Mouse (Mus musculus): Measurements from ENCODE around the gene Arfgef2. TPM values are rescaled to one million over a fixed set of nuclear protein-coding genes. Genes with fewer than 3 reads are reported as not detected.

Arfgef2 gene
- polyA plus RNA-seq, 1 experiment from 2014 or later, result 4.6 TPM

DNA sequence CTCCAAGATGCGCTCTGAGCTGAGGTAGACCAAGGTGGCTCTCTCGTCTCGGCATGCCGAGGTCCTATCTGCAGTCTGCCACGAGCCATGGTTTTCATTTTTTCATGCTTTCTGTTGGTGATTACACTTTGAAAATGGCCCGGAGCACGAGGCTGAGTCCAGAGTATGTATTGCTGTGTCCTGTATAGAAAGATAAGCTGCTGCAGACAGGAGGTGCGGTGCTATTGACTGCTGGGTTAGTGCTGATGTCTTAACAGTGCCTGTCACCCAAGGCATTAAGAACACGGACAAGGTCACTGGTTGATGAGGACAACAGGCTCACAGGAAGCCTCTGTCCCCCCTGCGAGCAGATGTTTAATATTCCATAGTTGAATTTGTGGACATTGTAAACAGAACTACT, 65.5 kb downstream of the Arfgef2 start:
- no peaks in the 10 kb centered on the region for H3K4me1 ChIP-seq (replicated peaks)
- no peak for ATAC-seq (ENCODE audit: low FRiP score, low read depth)

DNA sequence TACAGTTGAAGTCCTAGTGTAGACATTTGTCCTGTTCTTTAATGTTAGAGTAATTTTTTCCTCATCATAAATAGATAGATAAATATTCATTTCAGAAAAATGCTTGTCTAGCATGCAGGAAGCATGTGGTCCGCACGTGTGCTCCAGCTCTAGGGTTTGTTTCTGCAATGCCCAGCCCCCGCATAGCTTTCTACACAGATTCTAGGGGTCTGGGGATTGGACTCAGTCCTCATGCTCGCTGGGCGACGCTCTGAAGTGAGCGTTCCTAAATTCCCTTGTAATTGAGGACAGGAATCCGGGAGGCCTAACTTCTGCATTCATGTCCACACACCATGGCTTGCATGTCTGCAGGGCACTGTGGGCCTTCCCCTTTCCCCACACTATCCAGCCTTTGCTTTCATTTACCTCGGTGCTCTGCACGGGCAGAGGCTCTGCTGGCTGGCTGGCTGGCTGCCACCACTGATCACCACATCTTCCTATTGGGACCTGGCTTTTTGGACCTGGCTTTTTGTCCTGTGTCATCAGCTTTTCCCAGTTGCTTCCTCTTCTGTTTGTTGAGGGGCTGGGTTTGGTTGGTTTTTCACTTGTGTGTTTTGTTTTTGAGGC, 69.4 kb downstream of the Arfgef2 start:
- Histone ChIP-seq H3K9ac (no peak overlapping the region), H3K27me3 (no peaks in the 10 kb centered on the region), H3K27ac (replicated peaks) (no peak overlapping the region), H3K4me2 (no peak overlapping the region), H3K4me3 (no peak overlapping the region), H3K9me3 (no peaks in the 10 kb centered on the region), H3K4me1 (replicated peaks) (no peaks in the 10 kb centered on the region), H3K36me3 (peaks cover 55% of the 10 kb centered on the region)
- 74% methylated on average over 10 of the region's 10 CpGs for WGBS
- ATAC-seq (ENCODE audit: low FRiP score, low read depth), result no peak

More for the DNA sequence above, 65.5 kb downstream of the Arfgef2 start:
- Histone ChIP-seq H3K9ac (no peak overlapping the region), H3K9me3 (no peaks in the 10 kb centered on the region), H3K4me2 (no peak overlapping the region), H3K36me3 (peaks cover 65% of the 10 kb centered on the region), H3K4me3 (no peak overlapping the region), H3K27me3 (no peaks in the 10 kb centered on the region), H3K27ac (replicated peaks) (no peak overlapping the region)
- 89% methylated on average over 10 of the region's 10 CpGs for WGBS

DNA sequence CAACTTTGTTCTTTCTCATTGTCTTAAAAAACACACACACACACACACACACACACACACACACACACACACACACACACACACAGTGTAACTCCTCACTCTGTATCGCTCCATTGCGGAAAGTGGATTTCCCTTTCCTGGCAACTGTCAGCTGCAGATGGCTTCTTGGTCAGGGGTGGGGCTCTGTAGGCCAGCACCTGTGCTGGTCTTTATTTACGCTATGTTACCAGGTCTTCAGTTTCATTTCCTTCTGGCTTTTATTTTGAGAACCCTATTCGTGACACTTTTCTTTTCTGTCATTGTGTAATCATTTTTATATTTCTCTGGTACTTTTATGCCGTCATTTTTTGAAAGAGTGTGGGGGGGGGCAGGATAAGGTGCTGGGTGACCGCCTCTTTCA, 70.2 kb downstream of the Arfgef2 start:
- H3K4me1 ChIP-seq (replicated peaks), result no peaks in the 10 kb centered on the region
- H3K36me3 ChIP-seq, result peaks cover 50% of the 10 kb centered on the region
- WGBS, result 90% methylated on average over 6 of the region's 6 CpGs
- H3K9me3 ChIP-seq, result no peaks in the 10 kb centered on the region
- H3K4me2 ChIP-seq, result no peak overlapping the region
- no peak overlapping the region for H3K4me3 ChIP-seq
- H3K9ac ChIP-seq, result no peak overlapping the region
- no peaks in the 10 kb centered on the region for H3K27me3 ChIP-seq
- no peak overlapping the region for H3K27ac ChIP-seq (replicated peaks)
- ATAC-seq (ENCODE audit: low FRiP score, low read depth), result no peak

DNA sequence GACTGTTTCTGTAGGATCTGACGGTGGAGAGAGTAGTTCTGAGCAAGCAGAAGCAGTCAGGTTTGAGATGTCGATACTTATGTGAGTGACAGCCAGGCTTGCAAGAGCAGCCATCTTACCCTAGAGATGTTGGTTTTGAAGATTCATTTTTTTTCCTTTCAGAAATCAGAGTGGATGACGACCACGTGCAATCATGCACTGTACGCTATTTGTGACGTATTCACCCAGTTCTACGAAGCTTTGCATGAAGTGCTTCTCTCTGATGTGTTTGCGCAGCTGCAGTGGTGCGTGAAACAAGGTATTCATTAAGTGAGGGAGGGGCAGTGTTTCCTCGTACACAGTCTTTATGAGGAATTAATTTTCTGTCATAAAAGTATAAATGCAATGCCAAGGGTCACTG, 70.9 kb downstream of the Arfgef2 start:
- WGBS, result 86% methylated on average over 10 of the region's 10 CpGs

DNA sequence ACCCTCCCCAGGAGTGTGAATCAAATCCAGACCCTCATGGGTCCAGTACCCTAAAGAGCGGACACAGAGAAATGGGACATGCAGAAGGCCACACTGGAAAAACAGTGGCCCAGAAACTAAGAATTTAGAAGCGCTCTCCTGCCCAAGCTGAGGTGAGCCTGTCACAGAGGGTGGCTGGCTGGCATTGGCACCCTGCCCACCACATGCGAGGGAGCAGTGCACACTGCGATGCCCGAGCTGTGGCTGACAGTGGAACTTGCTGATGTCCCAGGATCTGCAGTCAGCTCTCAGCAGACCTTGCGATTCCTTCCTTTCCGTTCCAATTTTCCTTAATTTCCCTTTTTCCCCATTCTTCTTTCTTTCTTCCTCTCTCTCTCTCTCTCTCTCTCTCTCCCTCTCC, 79.7 kb downstream of the Arfgef2 start:
- H3K36me3 ChIP-seq, result peaks cover 16% of the 10 kb centered on the region
- no peak overlapping the region for H3K27ac ChIP-seq (replicated peaks)
- no peak overlapping the region for H3K4me3 ChIP-seq
- H3K4me1 ChIP-seq (replicated peaks), result no peaks in the 10 kb centered on the region; the same call in 1 of the 2 replicates
- WGBS, result 74% methylated on average over 7 of the region's 7 CpGs
- H3K4me2 ChIP-seq, result no peak overlapping the region
- no peaks in the 10 kb centered on the region for H3K9me3 ChIP-seq
- no peak overlapping the region for H3K9ac ChIP-seq
- H3K27me3 ChIP-seq, result no peaks in the 10 kb centered on the region
- ATAC-seq (ENCODE audit: low FRiP score, low read depth), result no peak

More for the DNA sequence above, 70.9 kb downstream of the Arfgef2 start:
- no peaks in the 10 kb centered on the region for H3K27me3 ChIP-seq
- peaks cover 49% of the 10 kb centered on the region for H3K36me3 ChIP-seq
- no peaks in the 10 kb centered on the region for H3K9me3 ChIP-seq
- H3K9ac ChIP-seq, result no peak overlapping the region
- H3K4me3 ChIP-seq, result no peak overlapping the region
- H3K27ac ChIP-seq (replicated peaks), result no peak overlapping the region
- no peak for ATAC-seq (ENCODE audit: low FRiP score, low read depth)
- H3K4me1 ChIP-seq (replicated peaks), result no peaks in the 10 kb centered on the region
- no peak overlapping the region for H3K4me2 ChIP-seq

DNA sequence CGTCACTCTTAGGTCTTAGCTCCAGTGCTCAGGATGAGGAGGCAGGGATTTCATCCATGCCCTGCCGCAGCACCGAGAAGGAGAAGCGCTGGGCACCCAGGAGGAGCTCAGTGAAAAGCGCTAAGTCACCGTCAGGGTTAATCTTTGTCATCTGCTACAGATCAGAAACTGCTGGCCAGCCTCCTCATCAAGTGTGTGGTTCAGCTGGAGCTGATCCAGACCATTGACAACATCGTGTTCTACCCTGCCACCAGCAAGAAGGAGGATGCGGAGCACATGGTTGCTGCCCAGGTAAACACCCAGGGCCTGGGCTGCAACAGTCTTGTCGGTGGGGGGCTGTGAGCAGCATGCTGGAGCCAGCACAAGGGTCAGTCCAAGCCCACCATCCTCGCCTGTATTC, 80.2 kb downstream of the Arfgef2 start:
- Histone ChIP-seq H3K4me2 (no peak overlapping the region), H3K36me3 (peaks cover 21% of the 10 kb centered on the region), H3K9me3 (no peaks in the 10 kb centered on the region), H3K27me3 (no peaks in the 10 kb centered on the region), H3K4me3 (no peak overlapping the region), H3K4me1 (replicated peaks) (no peaks in the 10 kb centered on the region; the same call in 1 of the 2 replicates), H3K9ac (no peak overlapping the region), H3K27ac (replicated peaks) (no peak overlapping the region)
- ATAC-seq (ENCODE audit: low FRiP score, low read depth), result no peak
- 73% methylated on average over 10 of the region's 10 CpGs for WGBS

DNA sequence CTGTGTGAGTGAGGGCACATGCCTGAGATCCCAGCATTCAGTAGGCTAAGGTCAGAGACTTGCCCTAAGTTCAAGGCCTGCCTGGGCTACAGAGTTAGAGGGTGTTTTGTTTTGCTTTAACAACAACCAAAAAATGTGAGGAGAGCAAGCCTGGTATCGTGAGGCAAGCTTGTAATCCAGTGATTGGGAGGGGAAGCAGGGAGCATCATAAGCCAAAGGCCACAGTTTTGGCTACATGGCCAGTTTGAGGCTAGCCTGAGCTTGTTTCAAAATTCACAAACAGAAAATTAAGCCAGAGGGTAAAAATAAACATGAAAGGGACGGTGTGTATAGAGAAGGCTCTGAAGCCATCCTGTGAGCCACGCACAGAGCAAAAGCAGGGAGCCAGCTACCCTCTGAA, 80.8 kb downstream of the Arfgef2 start:
- Histone ChIP-seq H3K4me1 (replicated peaks) (no peaks in the 10 kb centered on the region; the same call in 1 of the 2 replicates), H3K4me3 (no peak overlapping the region), H3K4me2 (no peak overlapping the region), H3K27ac (replicated peaks) (no peak overlapping the region), H3K36me3 (peaks cover 23% of the 10 kb centered on the region), H3K9me3 (no peaks in the 10 kb centered on the region), H3K9ac (no peak overlapping the region), H3K27me3 (no peaks in the 10 kb centered on the region)
- no peak for ATAC-seq (ENCODE audit: low FRiP score, low read depth)
- 90% methylated on average over 3 of the region's 3 CpGs for WGBS

DNA sequence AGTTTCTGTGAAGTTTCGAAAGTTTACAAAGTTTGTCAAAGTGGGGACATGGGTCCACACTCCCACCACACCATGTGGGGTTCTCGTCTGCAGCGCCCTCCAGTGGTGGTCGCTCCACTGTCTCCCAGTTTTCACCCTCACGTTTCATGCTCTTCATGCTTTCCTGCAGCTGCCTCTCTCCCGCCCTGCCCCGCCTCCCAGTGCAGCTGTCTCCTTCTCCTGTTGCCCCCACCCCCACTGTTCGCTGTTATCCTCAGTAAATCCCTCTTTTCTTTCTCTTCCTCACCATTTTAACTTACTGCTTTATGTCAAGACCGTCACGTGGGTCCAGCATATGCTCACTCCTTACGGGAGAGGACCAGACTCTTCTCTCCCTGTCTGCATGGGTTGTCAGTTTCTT, 82.4 kb downstream of the Arfgef2 start:
- no peaks in the 10 kb centered on the region; the same call in 1 of the 2 replicates for H3K4me1 ChIP-seq (replicated peaks)
- H3K9ac ChIP-seq, result no peak overlapping the region
- no peak overlapping the region for H3K27ac ChIP-seq (replicated peaks)
- no peak for ATAC-seq (ENCODE audit: low FRiP score, low read depth)
- 31% methylated on average over 11 of the region's 11 CpGs for WGBS
- H3K27me3 ChIP-seq, result no peaks in the 10 kb centered on the region
- H3K4me3 ChIP-seq, result no peak overlapping the region
- no peaks in the 10 kb centered on the region for H3K9me3 ChIP-seq
- H3K36me3 ChIP-seq, result peaks cover 26% of the 10 kb centered on the region
- H3K4me2 ChIP-seq, result no peak overlapping the region

DNA sequence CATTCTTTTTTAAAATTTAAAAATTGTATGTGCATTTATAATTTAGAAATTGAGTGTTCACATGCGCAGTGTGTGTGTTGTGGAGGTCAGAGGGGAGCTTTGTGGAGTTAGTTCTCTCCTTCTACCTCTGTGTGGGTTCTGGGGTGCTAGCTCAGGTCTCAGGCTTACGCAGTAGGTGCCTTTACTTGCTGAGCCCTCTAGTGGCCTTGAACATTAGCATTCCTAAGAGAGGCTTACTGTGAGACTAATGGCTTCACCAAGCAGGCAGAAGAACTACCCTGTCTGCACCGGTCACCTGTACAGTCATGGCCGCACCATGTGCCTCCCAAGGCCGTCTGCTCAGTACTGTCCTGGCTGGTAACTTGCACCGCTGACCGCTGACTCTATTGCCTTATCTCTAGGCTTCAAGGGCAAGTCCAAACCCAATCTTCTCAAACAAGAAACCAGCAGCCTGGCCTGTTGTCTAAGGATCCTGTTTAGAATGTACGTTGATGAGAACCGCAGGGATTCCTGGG, 86.0 kb downstream of the Arfgef2 start:
- Histone ChIP-seq H3K27me3 (no peaks in the 10 kb centered on the region), H3K4me2 (no peak overlapping the region), H3K4me3 (no peak overlapping the region), H3K9me3 (no peaks in the 10 kb centered on the region), H3K27ac (replicated peaks) (no peak overlapping the region), H3K36me3 (peaks cover 38% of the 10 kb centered on the region), H3K9ac (no peak overlapping the region), H3K4me1 (replicated peaks) (no peaks in the 10 kb centered on the region)
- no peak for ATAC-seq (ENCODE audit: low FRiP score, low read depth)
- 70% methylated on average over 9 of the region's 9 CpGs for WGBS

DNA sequence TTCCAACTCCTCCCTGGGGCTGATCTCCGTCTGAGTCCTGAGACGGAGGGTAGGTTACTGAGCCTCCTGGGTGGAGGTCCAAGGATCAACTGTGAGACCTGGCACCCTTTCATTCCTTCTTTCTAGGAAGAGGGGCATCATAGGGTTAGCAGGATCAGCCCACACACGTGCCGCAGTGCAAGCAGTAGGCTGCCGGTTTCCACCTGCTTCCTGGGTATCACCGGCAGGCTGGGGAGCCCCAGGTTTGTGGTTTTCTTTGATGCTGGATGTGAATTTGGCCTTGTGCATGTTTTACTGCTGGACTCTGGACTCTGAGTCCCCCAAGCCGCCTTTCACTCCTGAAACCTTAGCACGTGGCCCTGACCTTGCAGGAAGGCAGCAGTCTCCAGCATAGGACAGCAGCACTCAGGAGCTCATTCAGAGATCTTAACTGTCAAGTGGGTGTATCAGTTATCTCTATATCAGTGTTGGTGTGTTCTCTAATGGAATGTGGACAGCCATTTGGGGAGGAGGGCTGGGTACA, 86.8 kb downstream of the Arfgef2 start:
- H3K9ac ChIP-seq, result no peak overlapping the region
- no peaks in the 10 kb centered on the region for H3K4me1 ChIP-seq (replicated peaks)
- ATAC-seq (ENCODE audit: low FRiP score, low read depth), result no peak
- H3K27ac ChIP-seq (replicated peaks), result no peak overlapping the region
- no peak overlapping the region for H3K4me2 ChIP-seq
- no peak overlapping the region for H3K4me3 ChIP-seq
- no peaks in the 10 kb centered on the region for H3K27me3 ChIP-seq
- WGBS, result 96% methylated on average over 8 of the region's 8 CpGs
- peaks cover 36% of the 10 kb centered on the region for H3K36me3 ChIP-seq
- H3K9me3 ChIP-seq, result no peaks in the 10 kb centered on the region

DNA sequence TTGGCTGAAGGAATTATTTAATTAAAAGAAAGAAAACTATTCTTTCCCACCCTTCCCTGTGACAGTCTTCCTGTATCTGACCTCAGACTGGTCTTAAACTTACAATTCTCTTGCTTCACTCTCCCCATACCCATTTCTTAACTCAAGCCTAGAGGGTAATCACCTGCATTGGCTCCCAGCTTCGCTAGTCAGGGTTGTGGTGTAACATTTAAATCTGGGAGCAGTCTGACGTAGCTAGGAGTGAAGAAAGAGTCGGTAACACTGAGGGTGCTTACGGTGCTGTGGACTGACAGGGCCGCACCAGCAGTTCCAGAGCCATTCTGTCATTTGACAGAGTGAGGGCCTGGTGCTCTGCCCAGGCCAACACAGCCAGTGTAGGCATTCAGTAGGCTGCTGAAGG, 87.6 kb downstream of the Arfgef2 start:
- H3K27ac ChIP-seq (replicated peaks), result no peak overlapping the region
- H3K4me2 ChIP-seq, result no peak overlapping the region
- H3K27me3 ChIP-seq, result no peaks in the 10 kb centered on the region
- H3K4me3 ChIP-seq, result no peak overlapping the region
- H3K4me1 ChIP-seq (replicated peaks), result no peaks in the 10 kb centered on the region
- no peak for ATAC-seq (ENCODE audit: low FRiP score, low read depth)
- 98% methylated on average over 5 of the region's 5 CpGs for WGBS
- no peaks in the 10 kb centered on the region for H3K9me3 ChIP-seq
- H3K9ac ChIP-seq, result no peak overlapping the region
- H3K36me3 ChIP-seq, result peaks cover 36% of the 10 kb centered on the region

DNA sequence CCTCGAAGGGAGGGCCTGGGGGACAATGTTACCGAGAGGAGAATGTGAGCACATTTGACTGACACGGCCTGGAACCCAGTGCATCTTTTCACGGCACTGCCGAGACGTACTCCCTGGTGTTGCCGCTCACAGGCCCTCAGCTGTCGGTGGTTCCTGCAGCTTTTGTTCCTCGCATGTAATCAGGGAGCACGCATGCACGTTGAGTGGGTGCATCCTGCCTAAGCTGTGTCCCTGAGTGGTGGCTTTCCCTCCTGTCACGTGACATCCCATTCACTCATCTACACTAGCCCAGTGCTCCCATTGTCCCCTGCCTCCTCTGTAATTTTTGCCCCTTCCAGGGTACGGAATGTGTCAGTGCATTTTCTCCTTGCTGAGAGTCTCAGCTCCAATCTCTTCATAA, 91.0 kb downstream of the Arfgef2 start:
- H3K4me2 ChIP-seq, result no peak overlapping the region
- H3K4me3 ChIP-seq, result no peak overlapping the region
- no peak for ATAC-seq (ENCODE audit: low FRiP score, low read depth)
- H3K9ac ChIP-seq, result no peak overlapping the region
- 54% methylated on average over 13 of the region's 13 CpGs for WGBS
- H3K27me3 ChIP-seq, result no peaks in the 10 kb centered on the region
- H3K4me1 ChIP-seq (replicated peaks), result no peaks in the 10 kb centered on the region
- peaks cover 25% of the 10 kb centered on the region for H3K36me3 ChIP-seq
- H3K9me3 ChIP-seq, result no peaks in the 10 kb centered on the region
- no peak overlapping the region for H3K27ac ChIP-seq (replicated peaks)

DNA sequence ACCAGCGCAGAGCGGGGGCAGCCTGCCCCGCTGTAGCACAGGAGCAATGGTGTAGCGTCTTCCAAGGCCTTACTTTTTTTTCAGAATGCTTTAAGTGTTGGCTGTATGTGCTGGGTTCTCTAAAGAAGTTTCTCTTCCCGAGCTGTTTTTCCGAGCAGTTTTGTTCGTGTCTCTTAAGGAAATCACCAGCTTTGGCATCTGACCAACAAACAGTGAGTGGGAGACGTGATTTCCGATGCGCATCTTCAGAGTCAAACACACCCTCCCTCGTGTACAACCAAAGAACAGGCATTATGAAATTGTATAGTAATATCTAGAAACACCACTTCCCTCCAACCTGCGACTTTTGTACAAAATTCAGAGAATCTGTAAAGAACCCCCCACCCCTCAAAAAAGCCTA, 91.6 kb downstream of the Arfgef2 start:
- Histone ChIP-seq H3K27ac (replicated peaks) (no peak overlapping the region), H3K36me3 (peaks cover 21% of the 10 kb centered on the region), H3K4me1 (replicated peaks) (no peaks in the 10 kb centered on the region), H3K9me3 (no peaks in the 10 kb centered on the region), H3K4me2 (no peak overlapping the region), H3K4me3 (no peak overlapping the region), H3K27me3 (no peaks in the 10 kb centered on the region), H3K9ac (no peak overlapping the region)
- WGBS, result 80% methylated on average over 12 of the region's 12 CpGs
- ATAC-seq (ENCODE audit: low FRiP score, low read depth), result no peak

Data from hindbrain, embryonic 15.5 days (tissue).